Comparison of ENCODE assay signal across 8 mouse cellular contexts in genomic region chr5:32713042-32713702, GRCm38 (mm10).
A peak's percentile ranks its signal among the peaks of the same experiment; 100 is the strongest.
DNase-seq lines count a peak whose midpoint lies in the region; ATAC-seq and TF ChIP-seq lines count a peak whose summit lies in the region.

No protein-coding gene starts in this region.

- H3K27me3 ChIP-seq in embryonic facial prominence, embryonic 13.5 days, result no peaks in the 10 kb centered on the region
- no peaks in the 10 kb centered on the region for H3K27me3 ChIP-seq in intestine, postnatal 0 days (replicated peaks; ENCODE audit: control insufficient read depth, insufficient read depth, low read length)
- no peaks in the 10 kb centered on the region for H3K27me3 ChIP-seq in neural tube, embryonic 14.5 days (ENCODE audit: control insufficient read depth, insufficient read depth, low read length)

- ATAC-seq in embryonic facial prominence, embryonic 13.5 days (ENCODE audit: insufficient number of reproducible peaks, insufficient read depth, low FRiP score, low TSS enrichment, low read depth), result no peak
- no peak for ATAC-seq in intestine, postnatal 0 days
- ATAC-seq in neural tube, embryonic 14.5 days (ENCODE audit: low read depth), result peak; percentile 5

- peak overlapping the region; percentile 84 for H3K4me2 ChIP-seq in embryonic facial prominence, embryonic 13.5 days
- peak overlapping the region; percentile 66 for H3K4me2 ChIP-seq in intestine, postnatal 0 days (replicated peaks; ENCODE audit: low read depth)
- H3K4me2 ChIP-seq in neural tube, embryonic 14.5 days (ENCODE audit: low read depth, low read length), result peak overlapping the region; percentile 91

- H3K36me3 ChIP-seq in embryonic facial prominence, embryonic 13.5 days, result no peaks in the 10 kb centered on the region
- H3K36me3 ChIP-seq in intestine, postnatal 0 days (ENCODE audit: control insufficient read depth, insufficient read depth), result no peaks in the 10 kb centered on the region
- H3K36me3 ChIP-seq in neural tube, embryonic 14.5 days (ENCODE audit: control insufficient read depth, insufficient read depth, low read length), result no peaks in the 10 kb centered on the region

- H3K4me1 ChIP-seq in embryonic facial prominence, embryonic 13.5 days, result peaks cover 9% of the 10 kb centered on the region
- no peaks in the 10 kb centered on the region for H3K4me1 ChIP-seq in intestine, postnatal 0 days (replicated peaks; ENCODE audit: control insufficient read depth, insufficient read depth, low read length)
- peaks cover 6% of the 10 kb centered on the region; the same call in 1 of the 2 replicates for H3K4me1 ChIP-seq in neural tube, embryonic 14.5 days (ENCODE audit: control insufficient read depth, insufficient read depth, low read length)

- peak overlapping the region; percentile 74 for H3K9ac ChIP-seq in embryonic facial prominence, embryonic 13.5 days
- peak overlapping the region; percentile 50 for H3K9ac ChIP-seq in intestine, postnatal 0 days (ENCODE audit: low read depth, low read length)
- H3K9ac ChIP-seq in neural tube, embryonic 14.5 days (replicated peaks; ENCODE audit: low read depth, low read length), result peak overlapping the region; percentile 52

- DNase-seq in embryo, embryonic 9.5 days (ENCODE audit: extremely low spot score), result peak; percentile 38
- no peak for DNase-seq in embryo, embryonic 10.5 days (ENCODE audit: low spot score)
- peak; percentile 55 for DNase-seq in 3T3-L1 (ENCODE audit: low read depth, low spot score)
- DNase-seq in gastrocnemius, postnatal 4 days (ENCODE audit: low spot score in 2 of 2), result no peak
- DNase-seq in adrenal gland, postnatal 10 days, result no peak

- H3K4me3 ChIP-seq in embryonic facial prominence, embryonic 13.5 days, result peak overlapping the region; percentile 61
- H3K4me3 ChIP-seq in intestine, postnatal 0 days (ENCODE audit: low read depth, low read length), result peak overlapping the region; percentile 52
- H3K4me3 ChIP-seq in neural tube, embryonic 14.5 days (ENCODE audit: low read depth, low read length), result peak overlapping the region; percentile 57

- TF ChIP-seq CTCF in intestine, postnatal 0 days (IDR thresholded peaks at IDR 0.05; ENCODE audit: low read depth), result no peak

- H3K9me3 ChIP-seq in embryonic facial prominence, embryonic 13.5 days, result no peaks in the 10 kb centered on the region
- H3K9me3 ChIP-seq in intestine, postnatal 0 days (ENCODE audit: control insufficient read depth), result no peaks in the 10 kb centered on the region
- H3K9me3 ChIP-seq in neural tube, embryonic 14.5 days (ENCODE audit: control insufficient read depth, low read length), result no peaks in the 10 kb centered on the region

- peak overlapping the region; percentile 90 for H3K27ac ChIP-seq in embryonic facial prominence, embryonic 13.5 days
- peak overlapping the region; percentile 91 for H3K27ac ChIP-seq in intestine, postnatal 0 days (ENCODE audit: low read depth, low read length)
- peak overlapping the region; percentile 67 for H3K27ac ChIP-seq in neural tube, embryonic 14.5 days (ENCODE audit: low read depth, low read length)

- 23% methylated on average over 2 of the region's 2 CpGs for WGBS in embryonic facial prominence, embryonic 13.5 days
- 18% methylated on average over 2 of the region's 2 CpGs for WGBS in intestine, postnatal 0 days
- 14% methylated on average over 2 of the region's 2 CpGs for WGBS in neural tube, embryonic 14.5 days

Comparison
In these comparisons a context has a peak if more than half of its experiments do, and no peak if none do; other contexts are left out.
1. DNase-seq: peak in embryo, embryonic 9.5 days (single experiment) and 3T3-L1 (single experiment); none in embryo, embryonic 10.5 days (single experiment), gastrocnemius, postnatal 4 days (0 of 2) and adrenal gland, postnatal 10 days (single experiment).
2. Peak in every context shown above with its lines, with median percentiles within 50 percentile points of each other: H3K27ac ChIP-seq, H3K4me2 ChIP-seq, H3K4me3 ChIP-seq and H3K9ac ChIP-seq.